8 mouse cellular contexts compared by ENCODE assay signal in the genomic region with DNA sequence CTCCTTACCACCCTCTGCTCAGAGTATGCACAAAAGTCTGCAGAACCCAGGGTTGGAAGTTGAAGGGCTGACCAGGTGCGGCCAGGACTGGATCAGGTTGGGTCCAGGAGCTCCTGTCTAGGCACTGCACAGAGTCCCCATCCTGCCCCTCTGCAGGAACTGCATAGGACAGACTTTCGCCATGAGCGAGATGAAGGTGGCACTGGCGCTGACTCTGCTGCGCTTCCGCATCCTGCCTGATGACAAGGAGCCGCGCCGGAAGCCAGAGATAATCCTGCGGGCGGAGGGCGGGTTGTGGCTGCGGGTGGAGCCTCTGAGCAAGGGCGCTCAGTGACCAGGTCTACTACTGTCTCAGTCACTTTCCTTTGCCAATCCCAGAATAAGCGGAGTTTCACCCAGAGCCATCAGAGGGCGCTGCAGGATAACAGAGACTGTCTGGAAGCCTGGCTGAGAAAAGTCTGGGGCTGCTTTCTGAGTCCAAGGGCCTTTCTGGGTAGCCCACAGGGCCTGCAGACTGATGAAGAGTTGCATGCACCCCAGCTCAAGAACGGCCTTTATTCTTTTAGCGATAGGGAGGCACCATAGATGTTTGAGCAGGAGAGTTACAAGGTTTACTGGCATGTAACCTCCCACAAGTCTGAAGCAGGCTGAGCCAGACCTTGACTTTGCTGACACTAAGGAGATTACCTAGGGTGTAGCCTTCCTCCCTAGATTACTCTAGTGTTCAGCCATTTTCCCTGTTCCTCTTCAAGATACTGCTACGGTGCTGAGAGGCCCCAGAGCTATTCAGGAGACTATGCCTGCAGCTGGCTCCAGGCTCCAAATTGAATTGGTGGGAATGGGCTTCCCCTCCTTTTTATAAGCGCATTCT. TPM values are rescaled to one million over a fixed set of nuclear protein-coding genes. Genes with fewer than 3 reads are reported as not detected.
A peak's percentile ranks its signal among the peaks of the same experiment; 100 is the strongest.
DNase-seq lines count a peak whose midpoint lies in the region; ATAC-seq and TF ChIP-seq lines count a peak whose summit lies in the region.

No protein-coding gene starts in this region.

- peak overlapping the region; percentile 7; the same call in 1 of the 2 replicates for H3K27ac ChIP-seq in hindbrain, embryonic 14.5 days
- H3K27ac ChIP-seq in lung, postnatal 0 days (ENCODE audit: low read length), result no peak overlapping the region

- no peak for TF ChIP-seq EP300 in lung, postnatal 0 days (IDR thresholded peaks at IDR 0.05)

- H3K4me3 ChIP-seq in hindbrain, embryonic 14.5 days (replicated peaks; ENCODE audit: low read length), result peak overlapping the region; percentile 24
- H3K4me3 ChIP-seq in lung, postnatal 0 days (ENCODE audit: low read depth, low read length), result no peak overlapping the region

- H3K27me3 ChIP-seq in hindbrain, embryonic 14.5 days (ENCODE audit: control insufficient read depth, insufficient read depth, low read length), result no peaks in the 10 kb centered on the region
- no peaks in the 10 kb centered on the region for H3K27me3 ChIP-seq in lung, postnatal 0 days (replicated peaks; ENCODE audit: insufficient read depth, low read length)

- H3K4me1 ChIP-seq in hindbrain, embryonic 14.5 days (replicated peaks; ENCODE audit: control insufficient read depth, insufficient read depth, low read length), result no peaks in the 10 kb centered on the region
- no peaks in the 10 kb centered on the region for H3K4me1 ChIP-seq in lung, postnatal 0 days (ENCODE audit: insufficient read depth, low read depth, low read length)

- H3K9ac ChIP-seq in hindbrain, embryonic 14.5 days, result peak overlapping the region; percentile 52
- no peak overlapping the region for H3K9ac ChIP-seq in lung, postnatal 0 days (replicated peaks; ENCODE audit: low read depth)

- TF ChIP-seq CTCF in lung, postnatal 0 days (IDR thresholded peaks at IDR 0.05), result peak; percentile 77

- H3K4me2 ChIP-seq in hindbrain, embryonic 14.5 days (replicated peaks), result peak overlapping the region; percentile 47
- H3K4me2 ChIP-seq in lung, postnatal 0 days (replicated peaks; ENCODE audit: low read depth, low read length), result peak overlapping the region; percentile 43

- H3K36me3 ChIP-seq in hindbrain, embryonic 14.5 days (replicated peaks; ENCODE audit: control insufficient read depth, insufficient read depth), result no peaks in the 10 kb centered on the region
- no peaks in the 10 kb centered on the region for H3K36me3 ChIP-seq in lung, postnatal 0 days (ENCODE audit: insufficient read depth, low read length)

- ATAC-seq in hindbrain, embryonic 14.5 days (ENCODE audit: low FRiP score), result peak; percentile 96
- ATAC-seq in lung, postnatal 0 days, result peak; percentile 82

- DNase-seq in T-cell, adult 2 months (ENCODE audit: low spot score), result peak; percentile 80
- peak; percentile 92 for DNase-seq in cerebellum, adult 9-11 months
- DNase-seq in frontal cortex, postnatal 10 days (ENCODE audit: low spot score in 2 of 2), result peak; percentile 72 to 80
- peak; percentile 90 for DNase-seq in hindbrain, embryonic 14.5 days (ENCODE audit: low spot score)
- DNase-seq in layer of hippocampus, postnatal 14 days (ENCODE audit: low spot score in 2 of 2), result peak; percentile 86 to 90
- DNase-seq in lung, postnatal 0 days (ENCODE audit: low spot score), result peak; percentile 75
- DNase-seq in retina, adult 2 months (ENCODE audit: low read depth, low spot score), result peak; percentile 77
- DNase-seq in thymus, postnatal 36 days, result peak; percentile 83 to 85

- WGBS in hindbrain, embryonic 14.5 days, result 13% methylated on average over 20 of the region's 20 CpGs
- WGBS in lung, postnatal 0 days, result 10% methylated on average over 20 of the region's 20 CpGs

- no peaks in the 10 kb centered on the region for H3K9me3 ChIP-seq in hindbrain, embryonic 14.5 days (ENCODE audit: control insufficient read depth, low read length)
- no peaks in the 10 kb centered on the region for H3K9me3 ChIP-seq in lung, postnatal 0 days (ENCODE audit: low read length)

RNA-seq across cellular contexts. Expression of a gene that starts 14.8 kb away (rescaled TPM):
- polyA plus RNA-seq in hindbrain, embryonic 14.5 days (2014; fragmentation: Nextera tagmentation; extraction: Ambion mirVana), result 15.2 and 17.1 TPM in 2 replicates
- 1 to 10 TPM; 6.0 to 7.7 TPM for total RNA-seq in layer of hippocampus, postnatal 14 days (2021)
- polyA plus RNA-seq in lung, postnatal 0 days (2015; fragmentation: Nextera tagmentation; extraction: Ambion mirVana), result 19.5 and 19.7 TPM in 2 replicates

RNA-seq across cellular contexts. Expression of a gene that starts 45.3 kb away (rescaled TPM):
- 6.8 and 10.5 TPM in 2 replicates for polyA plus RNA-seq in hindbrain, embryonic 14.5 days (2014; fragmentation: Nextera tagmentation; extraction: Ambion mirVana)
- 1 to 10 TPM; 3.9 to 6.5 TPM for total RNA-seq in layer of hippocampus, postnatal 14 days (2021)
- 5.0 and 5.2 TPM in 2 replicates for polyA plus RNA-seq in lung, postnatal 0 days (2015; fragmentation: Nextera tagmentation; extraction: Ambion mirVana)
